Mouse (Mus musculus): ENCODE measurements around the gene Arl3. TPM values are rescaled to one million over a fixed set of nuclear protein-coding genes. Genes with fewer than 3 reads are reported as not detected.
A peak's percentile ranks its signal among the peaks of the same experiment; 100 is the strongest.

Gene Arl3
- polyA plus RNA-seq, 1 experiment from 2014 or later, result 134 TPM

GRCm38 (mm10) chr19:46598720-46599252 is 25.8 kb upstream of the Arl3 start, which contains the start of gene Wbp1l:
TSS of gene Wbp1l (plus strand) at chr19:46599084.
- Histone ChIP-seq H3K4me1 (ENCODE audit: control insufficient read depth, insufficient read depth, low read length) (peaks cover 14% of the 10 kb centered on the region; the same call in 1 of the 2 replicates), H3K9ac (replicated peaks; ENCODE audit: low read length) (peak within 1 kb of the TSS; percentile 78), H3K4me2 (ENCODE audit: low read length) (peak within 1 kb of the TSS; percentile 93), H3K9me3 (ENCODE audit: control insufficient read depth, low read length) (no peaks in the 10 kb centered on the region), H3K36me3 (ENCODE audit: control insufficient read depth, insufficient read depth, low read length) (peaks cover 21% of the 10 kb centered on the region), H3K27me3 (ENCODE audit: control insufficient read depth, insufficient read depth, low read length) (no peaks in the 10 kb centered on the region), H3K4me3 (replicated peaks; ENCODE audit: low read depth, low read length) (peak within 1 kb of the TSS; percentile 95), H3K27ac (replicated peaks; ENCODE audit: low read depth, low read length) (peak within 1 kb of the TSS; percentile 70)
- ATAC-seq (ENCODE audit: low FRiP score, low TSS enrichment) (peak; percentile 100), DNase-seq (peak; percentile 98)
- WGBS, result under 1% methylated on average over 22 of the region's 22 CpGs

- Histone ChIP-seq H3K9me3 (ENCODE audit: control insufficient read depth, low read length) (no peaks in the 10 kb centered on the region), H3K4me3 (replicated peaks; ENCODE audit: low read depth, low read length) (no peak overlapping the region), H3K4me1 (ENCODE audit: control insufficient read depth, insufficient read depth, low read length) (peaks cover 14% of the 10 kb centered on the region; the same call in 1 of the 2 replicates), H3K27me3 (ENCODE audit: control insufficient read depth, insufficient read depth, low read length) (no peaks in the 10 kb centered on the region), H3K9ac (replicated peaks; ENCODE audit: low read length) (no peak overlapping the region), H3K36me3 (ENCODE audit: control insufficient read depth, insufficient read depth, low read length) (peaks cover 21% of the 10 kb centered on the region), H3K27ac (replicated peaks; ENCODE audit: low read depth, low read length) (no peak overlapping the region), H3K4me2 (ENCODE audit: low read length) (peak overlapping the region; percentile 45)
- WGBS, result 83% methylated on average over 4 of the region's 4 CpGs
- ATAC-seq (ENCODE audit: low FRiP score, low TSS enrichment) (no peak), DNase-seq (no peak)
These were observed 25.2 kb upstream of the Arl3 start for GRCm38 (mm10) chr19:46598187-46598586.

GRCm38 (mm10) chr19:46592751-46593439 is 19.9 kb upstream of the Arl3 start:
- 91% methylated on average over 9 of the region's 9 CpGs for WGBS
- Histone ChIP-seq H3K4me1 (ENCODE audit: control insufficient read depth, insufficient read depth, low read length) (no peaks in the 10 kb centered on the region), H3K4me2 (ENCODE audit: low read length) (no peak overlapping the region), H3K9ac (replicated peaks; ENCODE audit: low read length) (no peak overlapping the region), H3K9me3 (ENCODE audit: control insufficient read depth, low read length) (no peaks in the 10 kb centered on the region), H3K27ac (replicated peaks; ENCODE audit: low read depth, low read length) (no peak overlapping the region), H3K27me3 (ENCODE audit: control insufficient read depth, insufficient read depth, low read length) (no peaks in the 10 kb centered on the region), H3K4me3 (replicated peaks; ENCODE audit: low read depth, low read length) (no peak overlapping the region), H3K36me3 (ENCODE audit: control insufficient read depth, insufficient read depth, low read length) (peaks cover 42% of the 10 kb centered on the region)
- no peak for ATAC-seq (ENCODE audit: low FRiP score, low TSS enrichment)
- peak; percentile 8 for DNase-seq

- no peaks in the 10 kb centered on the region for H3K9me3 ChIP-seq (ENCODE audit: control insufficient read depth, low read length)
- H3K4me3 ChIP-seq (replicated peaks; ENCODE audit: low read depth, low read length), result no peak overlapping the region
- H3K27ac ChIP-seq (replicated peaks; ENCODE audit: low read depth, low read length), result no peak overlapping the region
- no peak overlapping the region for H3K9ac ChIP-seq (replicated peaks; ENCODE audit: low read length)
- H3K27me3 ChIP-seq (ENCODE audit: control insufficient read depth, insufficient read depth, low read length), result no peaks in the 10 kb centered on the region
- peaks cover 42% of the 10 kb centered on the region for H3K36me3 ChIP-seq (ENCODE audit: control insufficient read depth, insufficient read depth, low read length)
- no peak for ATAC-seq (ENCODE audit: low FRiP score, low TSS enrichment)
- H3K4me1 ChIP-seq (ENCODE audit: control insufficient read depth, insufficient read depth, low read length), result no peaks in the 10 kb centered on the region
- no peak overlapping the region for H3K4me2 ChIP-seq (ENCODE audit: low read length)
- no peak for DNase-seq
- 92% methylated on average over 6 of the region's 6 CpGs for WGBS
These were observed 18.6 kb upstream of the Arl3 start for GRCm38 (mm10) chr19:46591575-46591974.

GRCm38 (mm10) chr19:46587823-46588508 is 15.0 kb upstream of the Arl3 start:
- WGBS, result 60% methylated on average over 13 of the region's 13 CpGs
- Histone ChIP-seq H3K27me3 (ENCODE audit: control insufficient read depth, insufficient read depth, low read length) (no peaks in the 10 kb centered on the region), H3K4me1 (ENCODE audit: control insufficient read depth, insufficient read depth, low read length) (no peaks in the 10 kb centered on the region), H3K4me3 (replicated peaks; ENCODE audit: low read depth, low read length) (no peak overlapping the region), H3K9me3 (ENCODE audit: control insufficient read depth, low read length) (no peaks in the 10 kb centered on the region), H3K4me2 (ENCODE audit: low read length) (no peak overlapping the region), H3K27ac (replicated peaks; ENCODE audit: low read depth, low read length) (no peak overlapping the region), H3K9ac (replicated peaks; ENCODE audit: low read length) (no peak overlapping the region), H3K36me3 (ENCODE audit: control insufficient read depth, insufficient read depth, low read length) (peaks cover 32% of the 10 kb centered on the region)
- DNase-seq, result peak; percentile 93
- ATAC-seq (ENCODE audit: low FRiP score, low TSS enrichment), result peak; percentile 40; the same call in 1 of the 2 replicates

- no peak overlapping the region for H3K4me2 ChIP-seq (ENCODE audit: low read length)
- H3K36me3 ChIP-seq (ENCODE audit: control insufficient read depth, insufficient read depth, low read length), result no peaks in the 10 kb centered on the region
- H3K4me3 ChIP-seq (replicated peaks; ENCODE audit: low read depth, low read length), result no peak overlapping the region
- H3K9ac ChIP-seq (replicated peaks; ENCODE audit: low read length), result no peak overlapping the region
- H3K27ac ChIP-seq (replicated peaks; ENCODE audit: low read depth, low read length), result no peak overlapping the region
- 79% methylated on average over 4 of the region's 4 CpGs for whole genome bisulfite sequencing
- ATAC-seq (ENCODE audit: low FRiP score, low TSS enrichment) (no peak), DNase-seq (no peak)
- peaks cover 11% of the 10 kb centered on the region for H3K4me1 ChIP-seq (ENCODE audit: control insufficient read depth, insufficient read depth, low read length)
- H3K27me3 ChIP-seq (ENCODE audit: control insufficient read depth, insufficient read depth, low read length), result no peaks in the 10 kb centered on the region
- H3K9me3 ChIP-seq (ENCODE audit: control insufficient read depth, low read length), result no peaks in the 10 kb centered on the region
These were observed 2.2 kb upstream of the Arl3 start for GRCm38 (mm10) chr19:46575196-46575595.

GRCm38 (mm10) chr19:46573990-46574389 is 992 bp upstream of the Arl3 start:
- peaks cover 11% of the 10 kb centered on the region for H3K4me1 ChIP-seq (ENCODE audit: control insufficient read depth, insufficient read depth, low read length)
- H3K36me3 ChIP-seq (ENCODE audit: control insufficient read depth, insufficient read depth, low read length), result no peaks in the 10 kb centered on the region
- ATAC-seq (ENCODE audit: low FRiP score, low TSS enrichment), result no peak
- no peaks in the 10 kb centered on the region for H3K9me3 ChIP-seq (ENCODE audit: control insufficient read depth, low read length)
- no peak for DNase-seq
- no peak overlapping the region for H3K27ac ChIP-seq (replicated peaks; ENCODE audit: low read depth, low read length)
- 47% methylated on average over 6 of the region's 6 CpGs for WGBS
- peak overlapping the region; percentile 79 for H3K4me2 ChIP-seq (ENCODE audit: low read length)
- peak overlapping the region; percentile 56 for H3K4me3 ChIP-seq (replicated peaks; ENCODE audit: low read depth, low read length)
- peak overlapping the region; percentile 57; the same call in 1 of the 2 replicates for H3K9ac ChIP-seq (replicated peaks; ENCODE audit: low read length)
- no peaks in the 10 kb centered on the region for H3K27me3 ChIP-seq (ENCODE audit: control insufficient read depth, insufficient read depth, low read length)

GRCm38 (mm10) chr19:46572548-46572947 is 450 bp downstream of the Arl3 start:
- peak overlapping the region; percentile 79 for H3K4me2 ChIP-seq (ENCODE audit: low read length)
- under 1% methylated on average over 17 of the region's 17 CpGs for WGBS
- H3K9ac ChIP-seq (replicated peaks; ENCODE audit: low read length), result peak overlapping the region; percentile 53
- DNase-seq (no peak), ATAC-seq (ENCODE audit: low FRiP score, low TSS enrichment) (no peak; the same call in 1 of the 2 replicates)
- no peaks in the 10 kb centered on the region for H3K9me3 ChIP-seq (ENCODE audit: control insufficient read depth, low read length)
- no peaks in the 10 kb centered on the region for H3K27me3 ChIP-seq (ENCODE audit: control insufficient read depth, insufficient read depth, low read length)
- peak overlapping the region; percentile 56 for H3K4me3 ChIP-seq (replicated peaks; ENCODE audit: low read depth, low read length)
- H3K27ac ChIP-seq (replicated peaks; ENCODE audit: low read depth, low read length), result peak overlapping the region; percentile 75
- peaks cover 11% of the 10 kb centered on the region for H3K4me1 ChIP-seq (ENCODE audit: control insufficient read depth, insufficient read depth, low read length)
- no peaks in the 10 kb centered on the region for H3K36me3 ChIP-seq (ENCODE audit: control insufficient read depth, insufficient read depth, low read length)

All from midbrain, embryonic 14.5 days (tissue).